Mouse (Mus musculus): Measurements from ENCODE around the gene S100a7a. TPM values are rescaled to one million over a fixed set of nuclear protein-coding genes. Genes with fewer than 3 reads are reported as not detected.

The S100a7a gene
- total RNA-seq, 1 experiment from 2014 or later: not detected

GRCm38 (mm10) chr3:90678656-90679055 lies 24.8 kb downstream of the S100a7a start:
- ATAC-seq (replicated peaks; ENCODE audit: insufficient number of reproducible peaks, low FRiP score, low TSS enrichment, poor library complexity, severe bottlenecking): no peak

- ATAC-seq (replicated peaks; ENCODE audit: insufficient number of reproducible peaks, low FRiP score, low TSS enrichment, poor library complexity, severe bottlenecking): no peak
These were observed 30.1 kb downstream of the S100a7a start for GRCm38 (mm10) chr3:90683929-90684328.

- ATAC-seq (replicated peaks; ENCODE audit: insufficient number of reproducible peaks, low FRiP score, low TSS enrichment, poor library complexity, severe bottlenecking): no peak
These were observed 33.0 kb downstream of the S100a7a start for GRCm38 (mm10) chr3:90686835-90687234.

GRCm38 (mm10) chr3:90693496-90693895 lies 39.7 kb downstream of the S100a7a start:
- ATAC-seq (replicated peaks; ENCODE audit: insufficient number of reproducible peaks, low FRiP score, low TSS enrichment, poor library complexity, severe bottlenecking): no peak

DNA sequence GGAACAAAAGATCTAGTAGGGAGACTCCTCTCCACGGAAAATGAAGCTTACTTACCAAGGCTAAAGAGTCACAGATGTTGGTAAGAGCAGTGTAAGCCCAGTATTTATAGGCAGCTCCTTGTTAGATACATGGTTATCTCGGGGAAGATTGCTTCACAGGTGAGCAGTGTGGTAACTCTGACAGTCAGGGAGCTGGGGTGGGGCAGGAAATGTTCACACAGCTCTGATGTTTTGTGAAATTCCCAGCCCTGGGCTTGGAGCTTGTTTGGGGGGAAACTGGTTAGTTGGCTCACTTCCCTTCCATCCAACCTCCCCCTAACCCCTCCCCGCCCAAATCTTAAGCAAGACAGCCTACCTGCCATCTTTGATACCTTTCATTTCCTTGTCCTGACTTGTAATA lies 41.8 kb downstream of the S100a7a start, which contains the start of gene S100a9:
Gene S100a9, minus strand, starts transcription at position 109 of the 400 bp plus-strand sequence.
- ATAC-seq (replicated peaks; ENCODE audit: insufficient number of reproducible peaks, low FRiP score, low TSS enrichment, poor library complexity, severe bottlenecking): no peak

DNA sequence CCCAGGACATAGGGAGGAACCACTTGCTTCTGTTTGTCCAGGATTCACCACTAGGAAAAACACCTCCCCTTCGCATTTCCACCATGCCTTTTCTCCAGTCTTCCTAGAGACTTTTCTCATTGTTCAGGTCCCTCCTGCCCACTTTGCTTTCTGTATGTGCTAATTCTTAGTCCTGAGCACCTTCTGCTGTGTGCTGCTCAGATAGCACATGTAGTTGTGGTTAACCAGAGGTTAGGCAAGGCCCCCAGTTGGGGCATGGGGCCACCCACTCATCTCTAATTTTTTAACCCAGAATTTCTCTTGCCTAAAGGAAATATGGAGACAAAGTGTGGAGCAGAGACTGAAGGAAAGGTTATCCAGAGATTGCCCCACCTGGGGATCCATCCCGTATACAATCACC lies 48.4 kb downstream of the S100a7a start:
- ATAC-seq (replicated peaks; ENCODE audit: insufficient number of reproducible peaks, low FRiP score, low TSS enrichment, poor library complexity, severe bottlenecking): no peak

Other genes with a start within 250 kb of the S100a7a start
- 11.7 to 26.5 TPM (median 12.9 TPM) in 3 replicates for gene Ints3, start 220.4 kb upstream of the S100a7a start, total RNA-seq (2017)
- gene Npr1, start 188.2 kb upstream of the S100a7a start, total RNA-seq (2017): not detected in 3 replicates
- 72.4 to 84.1 TPM (median 74.7 TPM) in 3 replicates for gene Ilf2, start 177.9 kb upstream of the S100a7a start, total RNA-seq (2017)
- gene Snapin, start 163.0 kb upstream of the S100a7a start, total RNA-seq (2017): 52.4 to 94.4 TPM (median 62.0 TPM) in 3 replicates
- 65.3 to 100 TPM (median 80.3 TPM) in 3 replicates for gene Chtop, start 144.5 kb upstream of the S100a7a start, total RNA-seq (2017)
- gene S100a1, start 139.6 kb upstream of the S100a7a start, total RNA-seq (2017): 24.0 to 71.5 TPM (median 39.2 TPM) in 3 replicates
- 111 to 176 TPM (median 141 TPM) in 3 replicates for gene S100a13, start 139.6 kb upstream of the S100a7a start, total RNA-seq (2017)
- gene S100a14, start 127.2 kb upstream of the S100a7a start, total RNA-seq (2017): 3.0 TPM in 1 of 3 replicates, not detected in the others
- not detected in 3 replicates for gene S100a16, start 116.8 kb upstream of the S100a7a start, total RNA-seq (2017)
- not detected in 3 replicates for gene S100a3, start 93.4 kb upstream of the S100a7a start, total RNA-seq (2017)
- not detected in 3 replicates for gene S100a2, start 63.8 kb upstream of the S100a7a start, total RNA-seq (2017)
- gene Gm42674, start 52.1 kb upstream of the S100a7a start, total RNA-seq (2017): not detected in 3 replicates
- gene S100a4, start 50.2 kb upstream of the S100a7a start, total RNA-seq (2017): 562 to 1,115 TPM (median 1,082 TPM) in 3 replicates
- gene S100a5, start 45.5 kb upstream of the S100a7a start, total RNA-seq (2017): not detected in 3 replicates
- 318 to 564 TPM (median 521 TPM) in 3 replicates for gene S100a6, start 41.1 kb upstream of the S100a7a start, total RNA-seq (2017)
- gene S100a8, start 15.0 kb downstream of the S100a7a start, total RNA-seq (2017): 3.4 to 52.7 TPM (median 15.1 TPM) in 3 replicates
- 6.2 to 33.7 TPM (median 31.4 TPM) in 3 replicates for gene S100a9, start 41.7 kb downstream of the S100a7a start, total RNA-seq (2017)
- not detected in 3 replicates for gene Pglyrp4, start 72.9 kb downstream of the S100a7a start, total RNA-seq (2017)
- gene Gm5849, start 123.9 kb downstream of the S100a7a start, total RNA-seq (2017): not detected in 3 replicates